Mouse (Mus musculus) E14TG2a.4 (cell line): ENCODE results near the gene Htr5a.

Experiments used
- CTCF ChIP-seq: conservative IDR thresholded peaks from 2 replicates; pipeline ENCODE4 v1.5.1; 2014; ENCODE audit warnings: low read length
- NANOG ChIP-seq: IDR thresholded peaks from 2 replicates; pipeline ENCODE4 v1.6.1; 2014; ENCODE audit warnings: borderline replicate concordance, low read length, mixed read lengths
- POU5F1 ChIP-seq: IDR thresholded peaks from 2 replicates; pipeline ENCODE4 v1.6.1; 2014; ENCODE audit warnings: low read length, borderline replicate concordance

- TF ChIP-seq CTCF (no peak), POU5F1 (no peak), NANOG (no peak)
Measured at GRCm38 (mm10) chr5:27881261-27881660, 39.3 kb downstream of the Htr5a start.
